Mouse (Mus musculus) heart, adult 18-20 months (tissue): ENCODE results near the gene Chst5. TPM values are rescaled to one million over a fixed set of nuclear protein-coding genes. Genes with fewer than 3 reads are reported as not detected.
"Not testable (repeated sequence)": the region's sequence is repeated elsewhere in the genome, so short reads cannot be mapped to it uniquely, and the experiment has no call there.

Source experiments
- DNase-seq, 2 experiments: peaks; one replicate each; pipeline ENCODE4 v3.0.0; 2021 to 2022; ENCODE audit warnings: mixed read lengths in 1 of 2
- long read RNA-seq, 2 experiments: library from polyadenylated mRNA; stranded (forward); transcript quantifications; one replicate each; pipeline ENCODE4 v2.0.0; 2021
- total RNA-seq, 2 experiments: library from RNA; stranded (reverse); gene quantifications; 2 replicates each; pipeline ENCODE4 v1.2.3; 2021

The Chst5 gene
- not detected for total RNA-seq
- long read RNA-seq, experiment 1 = 0 reads
- long read RNA-seq, experiment 2 = 0 reads

DNA sequence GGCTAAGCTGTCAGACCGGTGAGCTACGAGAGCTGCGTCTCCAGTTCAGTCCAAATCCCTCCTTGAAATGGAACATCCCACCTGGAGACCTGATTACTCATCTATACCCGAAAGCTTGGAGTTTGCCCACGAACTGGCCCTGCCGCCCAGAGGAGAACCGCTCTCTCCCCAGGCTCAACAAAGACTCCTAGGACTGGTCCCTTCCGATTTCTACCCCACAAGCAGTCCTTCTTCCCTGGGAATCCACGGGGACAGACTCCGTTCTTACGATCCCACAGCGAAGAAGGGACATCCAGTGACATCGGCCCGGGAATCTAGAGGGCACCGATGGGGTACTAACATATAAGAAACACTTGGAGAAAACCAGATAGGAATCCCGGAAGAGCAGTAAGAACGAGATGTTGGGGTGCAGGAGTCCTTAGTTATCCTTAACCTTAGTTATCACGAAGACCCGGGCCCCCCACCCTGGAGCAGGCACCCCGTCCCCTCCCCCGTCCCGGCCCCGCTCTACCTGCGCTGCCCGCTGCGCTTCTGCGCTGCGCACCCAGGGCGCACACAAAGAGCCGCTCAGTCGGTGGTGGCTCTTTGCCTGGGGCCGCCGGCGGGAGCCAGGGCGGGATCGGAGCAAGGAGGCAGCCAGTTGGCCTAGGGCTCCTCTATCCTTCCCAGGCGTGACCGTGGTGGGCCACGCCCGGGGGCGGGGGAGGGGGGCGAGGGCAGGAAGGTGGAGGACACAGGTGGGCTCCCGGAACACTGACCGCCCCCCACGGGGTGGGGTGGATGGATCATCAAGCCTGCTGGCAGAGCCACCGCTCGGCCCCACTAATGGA, at the start of gene Chst5:
Chst5 (minus strand) TSS at position 827 of the 830 bp plus-strand sequence.
- DNase-seq = no peak

DNA sequence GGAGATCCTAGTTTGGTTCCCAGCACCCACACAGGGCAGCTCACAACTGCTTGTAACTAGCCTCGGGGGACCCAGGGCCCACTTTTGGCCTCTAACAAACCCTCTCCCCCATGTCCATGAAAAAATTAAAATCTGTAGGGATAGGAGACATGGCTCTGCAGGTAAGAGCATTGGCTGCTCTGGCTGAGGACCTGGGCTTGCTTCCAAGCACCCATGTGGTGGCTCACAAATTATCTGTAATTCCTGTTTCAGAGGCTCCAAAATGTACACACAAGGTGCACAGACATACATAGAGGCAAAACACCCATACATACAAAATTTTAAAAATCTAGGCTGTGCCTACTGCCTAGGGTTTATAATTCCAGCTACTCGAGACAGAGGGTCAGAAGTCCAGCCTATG, 47.0 kb upstream of the Chst5 start:
- no peak for DNase-seq

DNA sequence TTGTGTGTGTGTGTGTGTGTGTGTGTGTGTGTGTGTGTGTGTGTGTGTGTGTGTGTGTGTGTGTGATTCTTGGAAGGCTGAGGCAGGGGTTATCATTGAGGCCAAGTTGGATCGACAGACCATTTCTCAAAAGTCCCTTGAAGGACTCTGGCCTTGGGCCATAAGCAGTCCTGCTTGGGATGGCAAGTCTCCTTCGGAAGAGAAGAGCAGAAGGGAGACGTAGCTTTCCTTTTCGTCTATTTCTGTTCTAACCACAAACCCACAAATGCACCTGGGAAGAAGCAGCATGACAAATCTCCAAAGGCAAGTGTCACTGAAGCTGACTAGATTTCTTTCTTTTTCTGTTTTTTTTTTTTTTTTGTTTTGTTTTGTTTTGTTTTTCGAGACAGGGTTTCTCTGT, 45.6 kb upstream of the Chst5 start:
- DNase-seq = no peak

DNA sequence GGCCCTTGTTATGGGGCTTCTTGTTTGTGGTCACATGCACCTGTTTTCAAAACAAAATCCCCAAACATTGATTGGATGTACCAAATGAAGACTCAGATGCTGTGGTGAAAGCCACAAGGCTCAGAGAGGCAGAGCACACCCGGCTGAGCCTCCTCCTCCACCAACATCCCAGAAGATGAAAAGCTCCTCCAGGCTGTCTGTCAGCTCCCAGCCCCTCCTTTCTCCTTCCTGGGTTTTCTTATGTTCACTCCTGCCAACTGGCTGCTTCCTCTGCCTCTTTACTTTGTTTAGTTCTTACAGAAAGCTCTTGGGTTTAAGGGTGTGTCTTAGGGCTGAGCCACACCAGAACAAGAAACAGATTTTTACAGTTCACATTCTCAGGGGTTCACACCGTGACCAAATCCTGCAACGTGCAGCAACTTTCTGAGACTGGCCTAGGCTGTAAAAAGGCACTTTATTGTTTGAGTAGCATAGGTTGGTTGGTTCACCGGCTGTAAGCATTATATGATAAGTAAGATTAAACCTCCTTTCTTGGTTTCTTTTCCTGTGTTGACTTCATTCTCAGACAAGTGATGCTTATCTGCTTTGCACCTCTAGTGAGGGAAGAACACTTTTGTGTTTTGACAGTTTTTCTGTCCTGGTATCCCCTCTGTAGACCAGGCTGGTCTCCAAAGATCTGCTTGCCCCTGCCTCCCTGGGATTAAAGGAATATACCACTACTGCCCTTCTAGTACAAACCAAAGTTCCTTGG, 44.8 kb upstream of the Chst5 start:
- DNase-seq = peak; percentile 15 to 22

DNA sequence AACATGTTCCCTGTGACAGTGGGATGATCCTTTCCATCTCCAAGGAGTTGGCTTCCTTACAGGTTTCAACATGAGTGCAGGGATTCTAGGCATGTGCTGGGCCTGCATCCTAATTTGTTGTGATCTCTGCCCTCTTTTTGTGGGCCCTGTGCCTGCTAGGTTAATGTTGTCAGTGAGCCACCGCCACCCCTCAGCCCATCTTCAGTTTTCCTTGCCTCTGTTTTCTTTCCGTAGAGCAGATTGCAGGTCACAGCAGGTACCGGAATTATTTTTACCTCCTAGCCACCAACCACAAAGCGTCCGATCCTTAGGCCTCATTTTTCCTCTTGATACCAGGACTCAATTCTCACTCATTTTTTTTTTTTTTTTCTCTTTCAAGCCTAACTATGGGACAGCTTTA, 41.7 kb upstream of the Chst5 start:
- no peak for DNase-seq

DNA sequence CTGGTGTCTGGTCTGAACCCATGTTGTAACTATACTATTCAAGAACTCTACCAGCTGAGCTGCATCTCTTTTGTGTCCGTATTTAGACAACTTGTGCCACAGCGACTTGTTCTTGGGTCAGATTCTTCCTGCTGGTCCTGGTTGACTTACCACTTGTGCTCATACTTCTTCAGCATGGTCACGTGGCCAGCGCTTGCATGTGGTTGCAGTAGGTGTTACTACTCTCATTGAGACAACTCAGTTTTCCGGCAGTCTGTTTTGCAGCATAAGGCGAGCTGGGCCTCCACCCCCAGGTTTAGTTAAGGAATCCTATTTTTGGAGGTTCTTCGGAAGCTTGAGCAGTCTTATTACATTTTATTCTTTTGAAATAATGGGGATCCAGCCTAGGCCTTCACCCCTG, 41.1 kb upstream of the Chst5 start:
- DNase-seq = no peak

DNA sequence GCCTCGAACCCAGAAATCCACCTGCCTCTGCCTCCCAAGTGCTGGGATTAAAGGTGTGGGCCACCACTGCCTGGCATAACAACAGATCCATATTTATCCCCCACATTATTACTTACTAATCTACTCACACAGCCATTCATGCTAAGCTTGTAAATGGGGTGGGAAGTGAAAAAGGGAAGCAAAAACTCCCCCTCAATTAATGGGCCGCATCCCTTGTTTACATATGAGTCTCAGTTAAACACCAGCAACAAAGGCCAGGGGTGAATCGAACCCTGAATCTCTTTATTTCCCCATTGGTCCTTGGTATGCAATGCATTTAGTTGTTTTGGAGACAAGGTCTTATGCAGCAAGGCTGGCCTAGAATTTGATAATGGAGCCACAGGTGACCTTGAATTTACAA, 40.6 kb upstream of the Chst5 start:
- DNase-seq = no peak

DNA sequence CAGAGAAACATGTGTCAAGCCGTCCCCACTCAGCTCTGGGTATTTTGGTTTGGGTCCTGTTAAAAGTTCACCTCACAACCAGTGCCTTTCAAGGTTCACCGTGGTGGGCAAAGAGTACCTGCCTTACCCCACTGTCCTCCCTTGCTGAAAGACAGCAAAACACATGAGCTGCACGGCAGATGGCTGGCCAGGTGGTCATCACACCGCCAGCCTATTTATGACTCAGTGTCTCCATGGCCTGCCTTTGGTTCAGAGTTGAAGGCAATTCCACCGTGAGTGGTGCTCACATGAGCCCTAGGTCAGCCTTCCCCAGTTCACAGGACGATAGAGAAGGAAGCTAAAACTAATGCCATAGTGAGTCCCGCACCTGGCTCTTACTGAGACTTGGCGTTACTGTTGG, 37.7 kb upstream of the Chst5 start:
- no peak for DNase-seq

DNA sequence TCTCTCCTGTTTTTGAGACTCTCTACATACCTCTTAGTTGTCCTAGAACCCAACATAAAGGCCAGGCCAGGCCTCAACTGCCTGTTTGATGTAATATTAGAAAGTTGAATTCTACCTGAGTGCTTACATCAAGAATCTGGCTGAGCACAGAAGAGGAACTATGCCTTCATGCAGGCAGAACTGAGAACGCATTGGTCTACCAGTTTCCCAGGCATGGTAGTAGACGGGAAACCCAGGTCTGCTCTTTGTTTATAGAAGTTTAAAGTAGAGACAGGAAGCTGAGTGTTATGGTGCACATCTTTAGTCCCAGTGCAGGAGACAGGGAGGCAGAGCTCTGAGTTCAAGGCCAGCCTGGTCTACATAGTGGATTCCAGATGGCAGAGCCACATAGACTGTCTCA, 36.9 kb upstream of the Chst5 start:
- no peak for DNase-seq

DNA sequence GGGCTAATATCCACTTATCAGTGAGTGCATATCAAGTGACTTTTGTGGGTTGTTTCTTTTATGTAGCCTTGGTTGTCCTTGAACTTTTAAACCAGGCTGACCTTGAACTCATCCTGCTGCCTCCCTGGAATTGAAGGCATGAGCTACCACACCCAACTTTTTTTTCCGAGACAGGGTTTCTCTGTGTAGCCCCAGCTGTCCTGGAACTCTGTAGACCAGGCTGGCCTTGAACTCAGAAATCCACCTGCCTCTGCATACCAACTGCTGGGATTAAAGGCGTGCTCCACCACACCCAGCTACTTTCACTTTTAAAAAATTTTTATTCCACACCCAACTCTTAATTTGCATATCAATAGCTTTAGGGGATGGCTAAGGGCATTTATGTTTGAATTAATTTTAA, 33.3 kb upstream of the Chst5 start:
- DNase-seq = no peak

DNA sequence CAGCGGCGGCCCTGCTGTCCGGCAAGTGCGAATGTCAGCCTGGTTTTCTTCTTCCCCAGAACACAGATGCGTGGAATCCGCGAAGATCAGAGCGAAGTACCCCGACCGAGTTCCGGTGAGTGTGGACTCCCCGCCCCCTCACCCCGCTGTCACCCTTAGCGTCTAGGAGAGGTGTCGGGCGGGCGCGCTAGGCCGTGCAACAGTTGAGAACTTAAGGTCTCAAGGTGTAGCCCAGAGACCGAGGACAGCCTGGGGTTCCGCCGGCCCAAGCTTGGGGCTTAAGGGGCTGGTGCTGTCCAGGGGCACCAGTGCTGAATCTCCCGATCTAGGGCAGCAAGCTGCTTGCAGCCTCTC, 30.8 kb upstream of the Chst5 start:
- DNase-seq = peak in 1 of 2 experiments; percentile 34

DNA sequence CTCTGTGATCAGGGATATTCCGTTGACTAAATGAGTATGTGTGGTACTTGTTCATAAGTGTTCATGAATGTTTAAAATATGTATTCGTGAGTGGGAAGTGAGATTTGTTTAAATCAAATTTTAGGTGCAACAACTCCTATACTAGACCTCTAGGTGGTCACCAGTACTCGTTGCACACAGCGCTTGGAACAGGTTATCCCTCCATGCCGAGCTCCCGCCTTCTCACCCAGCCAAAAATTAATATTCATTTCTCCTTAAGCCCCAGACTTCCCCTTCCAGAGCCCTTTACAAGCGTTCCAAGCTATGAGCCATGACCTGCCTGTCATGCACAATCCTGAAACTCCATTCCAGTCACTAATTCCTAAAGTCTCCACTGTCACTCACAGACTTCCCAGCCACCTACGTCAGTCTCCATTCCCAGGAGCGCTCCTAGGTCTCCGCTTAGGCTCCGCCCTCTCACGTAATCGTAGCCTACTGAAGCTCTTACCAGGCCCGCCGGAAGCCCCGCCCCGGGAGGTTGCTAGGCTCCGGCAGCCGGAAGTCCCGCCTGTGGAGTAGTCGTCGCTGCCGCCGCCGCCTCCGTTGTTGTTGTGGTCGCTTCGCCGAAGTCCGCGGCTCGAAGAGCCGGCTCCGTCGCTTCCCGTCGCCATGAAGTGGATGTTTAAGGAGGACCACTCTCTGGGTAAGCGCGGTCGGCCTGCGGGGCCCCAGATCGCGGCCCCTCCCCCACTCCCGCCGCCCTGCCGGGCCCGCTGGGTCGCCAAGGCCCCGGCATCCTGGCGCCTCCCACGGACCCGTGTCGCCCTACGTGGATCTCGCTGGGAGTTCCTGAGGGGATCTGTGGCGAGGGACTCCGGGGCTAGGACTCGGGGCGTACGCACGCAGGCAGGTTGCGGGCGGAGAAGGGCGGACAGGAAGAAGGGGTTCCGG, 30.2 kb upstream of the Chst5 start, which contains the start of gene Gabarapl2:
Gabarapl2 (plus strand) TSS at position 533 of the 930 bp plus-strand sequence.
- DNase-seq = peak; percentile 98 to 99

DNA sequence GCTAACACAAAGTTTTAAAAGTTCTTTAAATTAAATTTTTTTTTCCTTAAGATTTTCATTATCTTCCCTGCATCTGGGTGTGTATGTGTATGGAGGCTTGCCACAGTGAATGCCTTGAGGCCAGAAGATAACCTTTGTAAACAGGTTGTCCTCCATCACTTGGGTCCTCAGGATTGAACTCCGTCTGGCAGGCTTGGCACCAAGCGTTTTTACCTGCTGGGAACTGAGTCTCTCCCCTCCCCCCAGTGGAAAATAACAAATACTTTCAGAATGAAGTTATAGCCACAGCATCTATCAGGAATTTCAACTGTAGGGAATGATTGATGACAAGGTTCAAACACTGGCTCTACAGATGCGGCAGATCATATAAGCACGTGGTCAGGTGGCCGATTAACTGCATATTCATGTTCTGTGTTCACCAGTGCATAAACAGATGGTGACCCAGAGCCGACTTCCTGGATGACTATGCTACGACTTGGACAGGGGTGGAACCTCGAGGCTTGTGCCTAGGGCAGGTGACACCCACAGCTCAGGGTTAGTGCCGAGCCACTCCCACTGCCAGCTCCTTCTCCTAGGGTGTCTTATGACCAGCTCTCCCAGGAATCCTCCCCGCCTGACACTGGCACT, 29.4 kb upstream of the Chst5 start:
- peak; percentile 52 to 58 for DNase-seq

DNA sequence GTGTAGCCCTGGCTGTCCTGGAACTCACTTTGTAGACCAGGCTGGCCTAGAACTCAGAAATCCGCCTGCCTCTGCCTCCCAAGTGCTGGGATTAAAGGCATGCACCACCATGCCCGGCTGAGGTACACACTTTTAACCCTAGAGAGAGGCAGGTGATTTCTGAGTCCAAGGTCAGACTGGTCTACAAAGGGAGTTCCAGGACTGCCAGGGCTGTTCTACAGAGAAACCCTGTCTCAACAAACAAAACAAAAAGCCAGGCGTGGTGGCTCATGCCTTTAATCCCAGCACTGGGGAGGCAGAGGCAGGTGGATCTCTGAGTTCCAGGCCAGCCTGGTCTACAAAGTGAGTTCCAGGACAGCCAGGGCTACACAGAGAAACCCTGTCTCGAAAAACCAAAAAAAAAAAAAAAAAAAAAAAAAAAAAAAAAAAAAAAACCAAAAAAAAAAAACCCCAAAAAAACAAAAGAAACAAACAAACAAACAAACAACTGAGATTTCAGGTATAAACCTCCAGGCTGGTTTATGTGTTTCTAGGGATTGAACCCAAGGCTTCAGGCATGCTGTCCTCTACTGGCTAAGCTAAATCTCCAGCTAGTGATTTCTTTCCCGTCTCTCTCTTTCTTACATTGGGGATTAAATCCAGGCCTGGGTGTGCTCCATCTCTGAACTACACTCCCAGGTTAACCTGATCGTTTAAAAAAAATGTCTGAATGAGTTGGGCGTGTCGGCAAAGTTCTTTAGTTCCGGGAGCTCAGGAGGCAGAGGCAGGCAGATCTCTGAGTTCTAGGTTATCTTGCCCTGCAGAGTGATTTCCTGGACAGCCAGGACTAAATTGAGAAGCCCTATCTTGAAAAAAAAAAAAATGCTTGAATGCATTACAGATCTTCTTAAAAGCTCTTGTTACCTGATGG, 28.1 kb upstream of the Chst5 start:
- DNase-seq = not testable (repeated sequence)

DNA sequence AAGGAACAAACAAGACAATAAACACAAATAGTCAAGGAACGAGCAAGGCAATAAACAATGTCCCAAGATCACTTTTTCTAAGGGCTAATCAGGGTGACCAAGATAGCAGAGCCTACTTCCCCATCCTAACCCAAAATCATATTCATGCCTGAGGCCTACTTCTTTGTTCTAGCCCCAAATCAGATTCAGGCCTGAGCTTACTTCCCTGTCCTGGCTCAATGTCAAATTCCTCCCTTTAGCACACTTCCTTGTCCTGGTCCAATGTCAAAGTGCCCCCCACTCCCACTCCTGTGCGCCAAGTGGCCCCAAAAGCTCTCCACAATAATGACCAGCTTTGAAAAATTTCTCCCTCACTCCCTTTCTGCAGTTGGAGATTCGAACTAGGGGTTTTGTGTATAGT, 26.9 kb upstream of the Chst5 start:
- DNase-seq = no peak

DNA sequence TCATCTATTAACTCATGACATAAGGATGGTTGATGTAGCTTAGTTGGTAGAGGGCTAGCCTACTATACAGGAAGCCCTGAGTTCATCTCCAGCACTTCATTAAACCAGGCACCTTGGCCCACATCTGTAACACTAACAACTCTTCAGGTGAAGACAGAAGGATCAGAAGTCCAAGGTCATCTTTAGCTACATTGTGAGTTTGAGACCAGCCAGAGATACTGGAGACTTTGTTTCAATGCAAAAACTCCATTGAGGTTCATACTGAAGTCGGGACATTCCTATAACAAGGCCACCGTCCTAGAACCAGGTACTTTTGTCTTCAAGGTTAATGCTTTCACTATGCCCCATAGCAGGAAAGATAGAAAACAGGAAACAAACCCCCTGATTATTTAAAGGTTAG, 24.0 kb upstream of the Chst5 start:
- DNase-seq = no peak

DNA sequence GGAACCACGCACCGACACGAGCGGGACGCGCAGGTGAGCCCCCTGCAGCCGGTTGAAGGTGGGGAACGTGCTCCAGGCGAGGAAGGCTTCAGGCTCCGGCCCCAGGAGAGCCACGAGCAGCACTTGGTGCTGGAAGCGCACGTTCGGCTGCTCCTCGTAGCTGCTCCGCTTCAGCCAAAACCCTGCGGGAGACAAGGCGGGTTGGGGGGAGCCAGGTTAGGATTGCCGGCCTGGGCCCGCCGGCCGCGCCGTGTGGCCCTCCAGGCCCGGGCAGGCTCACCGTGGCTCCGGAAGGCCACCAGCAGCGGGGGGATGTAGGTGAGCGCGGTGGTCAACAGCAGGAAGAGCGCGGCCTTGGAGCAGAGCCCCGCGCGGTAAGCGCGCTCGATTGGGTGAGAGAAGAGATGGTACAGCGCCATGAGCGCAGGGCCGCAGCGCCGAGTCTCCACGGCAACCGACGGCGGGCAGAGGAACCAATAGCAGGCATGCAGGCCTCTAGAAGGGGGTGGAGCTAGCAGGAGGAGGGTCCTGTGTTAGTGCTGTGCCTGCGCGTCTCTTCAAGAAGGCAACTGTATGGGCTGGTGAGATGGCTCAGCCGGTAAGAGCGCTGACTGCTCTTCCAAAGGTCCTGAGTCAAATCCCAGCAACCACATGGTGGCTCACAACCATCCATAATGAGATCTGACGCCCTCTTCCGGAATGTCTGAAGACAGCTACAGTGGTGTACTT, 23.3 kb upstream of the Chst5 start, which contains the start of gene Tmem231:
Tmem231 (minus strand) TSS at position 534 of the 729 bp plus-strand sequence.
- peak; percentile 90 to 94 for DNase-seq

DNA sequence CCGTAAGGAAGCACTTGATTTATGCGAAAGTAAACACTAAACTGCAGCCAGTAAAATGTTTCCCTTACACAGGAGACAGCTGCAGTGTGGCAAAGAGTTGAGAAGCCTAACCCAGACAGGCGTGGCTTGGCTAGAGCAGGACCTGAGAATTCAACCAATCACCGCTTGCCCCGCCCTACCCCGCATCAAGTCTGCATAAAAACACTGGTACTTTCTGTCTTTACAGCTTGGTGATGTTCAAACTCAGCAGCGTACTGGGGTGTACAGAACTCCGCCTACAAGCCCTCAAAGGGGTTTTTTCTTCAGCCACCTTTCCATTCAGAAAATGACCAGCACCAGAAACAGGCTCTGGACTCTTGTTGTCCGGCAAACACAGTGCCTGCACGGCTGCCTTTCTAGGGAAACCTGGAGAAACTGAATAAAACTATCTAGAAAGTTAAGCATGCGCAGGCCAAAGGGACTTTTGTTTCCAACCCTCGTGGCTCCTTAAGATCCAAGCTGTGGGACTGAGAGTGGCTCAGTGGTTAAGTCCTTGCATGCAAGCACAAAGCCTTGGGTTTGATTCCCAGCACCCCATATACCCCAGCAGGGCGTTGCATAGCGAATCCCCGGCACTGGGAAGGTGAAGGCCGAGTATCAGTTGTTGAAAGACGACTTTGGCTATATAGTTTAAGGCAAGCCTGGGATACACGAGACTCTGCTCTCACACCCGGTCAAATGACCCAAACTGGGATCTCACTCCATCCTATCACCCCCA, 22.5 kb upstream of the Chst5 start:
- DNase-seq = peak; percentile 76 to 83

DNA sequence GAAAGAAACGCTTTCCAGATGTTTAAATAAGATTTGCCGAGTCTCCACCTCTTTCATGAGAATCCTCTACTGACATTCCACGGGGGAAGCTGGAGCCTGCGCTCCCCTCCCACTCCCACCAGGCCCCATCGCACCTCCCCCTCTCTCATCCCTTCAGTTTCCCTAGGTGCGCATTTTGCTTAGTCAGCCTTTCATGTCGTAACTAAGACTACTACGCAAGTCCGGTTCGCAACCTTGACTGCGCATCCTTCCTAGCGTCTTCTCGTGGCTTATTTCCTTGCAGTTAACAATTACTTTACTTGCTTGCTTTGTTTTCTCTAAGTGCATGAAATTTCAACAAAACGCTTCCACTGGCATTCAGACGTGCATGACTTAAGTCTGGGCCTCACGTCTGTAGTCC, 21.5 kb upstream of the Chst5 start:
- DNase-seq = no peak
